Mouse (Mus musculus) megakaryocyte, embryonic 14.5 days (primary cell): ENCODE measurements around the gene Cyp4a31.
"Not testable (repeated sequence)": the region's sequence is repeated elsewhere in the genome, so short reads cannot be mapped to it uniquely, and the experiment has no call there.

ENCODE experiments used
- FLI1 ChIP-seq: IDR thresholded peaks from 2 replicates; pipeline ENCODE4 v1.6.1; 2012; ENCODE audit warnings: low read length, inconsistent platforms, mixed read lengths
- GATA1 ChIP-seq: IDR thresholded peaks from 3 replicates; pipeline ENCODE4 v1.6.1; 2012; ENCODE audit warnings: mixed read lengths, low read length, inconsistent platforms, borderline replicate concordance

- TF ChIP-seq GATA1, FLI1: not testable (repeated sequence)
Observed at GRCm38 (mm10) chr4:115564469-115565225, 1.2 kb downstream of the Cyp4a31 start.
